Mouse (Mus musculus) liver, postnatal 0 days (tissue): Measurements from ENCODE around the gene Arhgef17.

ENCODE experiments used
- CTCF ChIP-seq: sonication (generic); IDR thresholded peaks from 2 replicates; pipeline ENCODE4 v1.5.1; 2016; ENCODE audit warnings: antibody characterized with exemption, low read depth
- EP300 ChIP-seq: IDR thresholded peaks from 2 replicates; pipeline ENCODE4 v1.6.1; 2016; ENCODE audit warnings: antibody characterized with exemption, low read depth, mild to moderate bottlenecking

- no peak for TF ChIP-seq CTCF
- no peak for TF ChIP-seq EP300
Measured at GRCm38 (mm10) chr7:100860450-100860849, 71.5 kb downstream of the Arhgef17 start.
